Mouse (Mus musculus) embryo, embryonic 11.5 days (tissue): ENCODE data around the gene Rab3il1.

Experiments used
- DNase-seq: peaks from one replicate; pipeline ENCODE4 v3.0.0-alpha.2; 2012; ENCODE audit warnings: low read depth, low spot score

Gene Rab3il1

GRCm38 (mm10) chr19:9982852-9983542, 18.5 kb upstream of the Rab3il1 start:
- peak; percentile 44 for DNase-seq

- DNase-seq, result no peak
Measured at GRCm38 (mm10) chr19:9984111-9985055, 17.1 kb upstream of the Rab3il1 start.

- no peak for DNase-seq
Measured at GRCm38 (mm10) chr19:9985190-9985899, 16.1 kb upstream of the Rab3il1 start.

- DNase-seq, result no peak
Measured at GRCm38 (mm10) chr19:9985900-9986421, 15.5 kb upstream of the Rab3il1 start.

- DNase-seq, result no peak
Measured at GRCm38 (mm10) chr19:9987192-9987591, 14.3 kb upstream of the Rab3il1 start.

GRCm38 (mm10) chr19:9987593-9987992, 13.9 kb upstream of the Rab3il1 start:
- no peak for DNase-seq

GRCm38 (mm10) chr19:9989171-9989883, 12.1 kb upstream of the Rab3il1 start:
- DNase-seq, result no peak

GRCm38 (mm10) chr19:9989884-9990256, 11.6 kb upstream of the Rab3il1 start:
- no peak for DNase-seq

- peak; percentile 78 for DNase-seq
Measured at GRCm38 (mm10) chr19:9991304-9991703, 10.2 kb upstream of the Rab3il1 start.

- DNase-seq, result no peak
Measured at GRCm38 (mm10) chr19:9992011-9992958, 9.2 kb upstream of the Rab3il1 start.

- peak; percentile 83 for DNase-seq
Measured at GRCm38 (mm10) chr19:9993036-9993656, 8.3 kb upstream of the Rab3il1 start.

GRCm38 (mm10) chr19:9997204-9998062, 4.0 kb upstream of the Rab3il1 start:
- DNase-seq, result no peak

GRCm38 (mm10) chr19:9998063-9998416, 3.4 kb upstream of the Rab3il1 start:
- DNase-seq, result no peak

GRCm38 (mm10) chr19:9998736-9999486, 2.6 kb upstream of the Rab3il1 start:
- DNase-seq, result no peak

- no peak for DNase-seq
Measured at GRCm38 (mm10) chr19:10000330-10000729, 1.1 kb upstream of the Rab3il1 start.

- no peak for DNase-seq
Measured at GRCm38 (mm10) chr19:10003696-10004095, 2.2 kb downstream of the Rab3il1 start.

- no peak for DNase-seq
Measured at GRCm38 (mm10) chr19:10011408-10011807, 9.9 kb downstream of the Rab3il1 start.

- no peak for DNase-seq
Measured at GRCm38 (mm10) chr19:10012827-10013278, 11.4 kb downstream of the Rab3il1 start.
